Mouse (Mus musculus) lung, adult 18-20 months (tissue): ENCODE results near the gene Gm4498.
"Not testable (repeated sequence)": the region's sequence is repeated elsewhere in the genome, so short reads cannot be mapped to it uniquely, and the experiment has no call there.

ENCODE experiments used
- DNase-seq, 2 experiments: peaks; one replicate each; pipeline ENCODE4 v3.0.0; 2022; ENCODE audit warnings: mixed read lengths in 2 of 2

Gm4498 gene

GRCm38 (mm10) chr7:20233728-20234127 is at the start of gene Gm4498:
Gm4498 (minus strand) TSS chr7:20233828.
- not testable (repeated sequence) for DNase-seq

- DNase-seq, result not testable (repeated sequence)
These were observed 29.1 kb upstream of the Gm4498 start, which contains the start of gene Gm5890 for GRCm38 (mm10) chr7:20262734-20263133. Gm5890 (minus strand) TSS chr7:20262834.

- DNase-seq, result not testable (repeated sequence)
These were observed 28.1 kb downstream of the Gm4498 start, which contains the start of gene Gm6164 for GRCm38 (mm10) chr7:20205507-20205906. Gm6164 (minus strand) TSS chr7:20205607.

- DNase-seq, result not testable (repeated sequence)
These were observed 40.2 kb downstream of the Gm4498 start, which contains the start of gene Vmn1r95 for GRCm38 (mm10) chr7:20193410-20193809. Vmn1r95 (plus strand) TSS chr7:20193710.
